Mouse (Mus musculus) gastrocnemius, adult 2 months (tissue): Measurements from ENCODE around the gene Tsr3. TPM values are rescaled to one million over a fixed set of nuclear protein-coding genes. Genes with fewer than 3 reads are reported as not detected.
A peak's percentile ranks its signal among the peaks of the same experiment; 100 is the strongest.

Experiments used
- DNase-seq: peaks from one replicate; pipeline ENCODE4 v3.0.0; 2022
- H3K27ac ChIP-seq: fragments of 200-600 bp; 2 replicates; pipeline ENCODE4 v1.8.1; 2022; ENCODE audit warnings: mild to moderate bottlenecking
- H3K4me3 ChIP-seq: fragments of 200-600 bp; 2 replicates; pipeline ENCODE4 v1.8.1; 2022; ENCODE audit warnings: mild to moderate bottlenecking, moderate library complexity
- CTCF ChIP-seq: fragments of 200-600 bp; IDR thresholded peaks from 2 replicates; pipeline ENCODE4 v1.8.1; 2022; ENCODE audit warnings: antibody characterized with exemption, mild to moderate bottlenecking, moderate library complexity
- intact Hi-C: fragments of 180-260 bp; cut with DNase I; formaldehyde crosslinking; loops from one replicate; pipeline ENCODE4 v1.15.1; 2025
- microRNA-seq: library from miRNA; unstranded; fragments of <30 nt; microRNA quantifications from one replicate; pipeline ENCODE4 v1.2.0, GENCODE M21; 2021
- total RNA-seq, 2 experiments: library from RNA; stranded (reverse); gene quantifications; 2 replicates each; pipeline ENCODE4 v1.2.3; 2021

Gene Tsr3
- total RNA-seq, 2 experiments from 2014 or later, result 16.3 to 17.5 TPM

DNA sequence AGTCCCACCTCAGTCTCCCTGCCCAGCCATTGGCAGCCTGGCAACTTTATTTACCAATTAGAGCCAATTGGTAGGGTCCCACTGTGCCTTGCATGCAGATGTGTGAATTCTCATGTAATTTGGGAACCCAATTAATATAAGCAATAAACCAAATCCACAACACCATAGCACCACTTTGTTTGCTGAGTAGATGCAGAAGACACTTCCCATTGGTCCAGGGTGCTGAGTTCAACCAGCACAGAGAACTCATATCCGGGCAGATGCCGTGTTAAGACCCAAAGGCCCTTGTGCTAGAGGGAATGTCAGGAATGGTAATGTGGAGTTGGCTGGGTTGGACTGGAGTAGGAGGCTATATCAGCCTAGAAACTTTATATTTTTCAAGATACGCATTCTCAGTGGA is 35.9 kb downstream of the Tsr3 start:
- intact Hi-C loops, result no loop called here
- Histone ChIP-seq H3K27ac (no peak overlapping the region), H3K4me3 (no peak overlapping the region)
- no peak for TF ChIP-seq CTCF
- DNase-seq, result no peak

DNA sequence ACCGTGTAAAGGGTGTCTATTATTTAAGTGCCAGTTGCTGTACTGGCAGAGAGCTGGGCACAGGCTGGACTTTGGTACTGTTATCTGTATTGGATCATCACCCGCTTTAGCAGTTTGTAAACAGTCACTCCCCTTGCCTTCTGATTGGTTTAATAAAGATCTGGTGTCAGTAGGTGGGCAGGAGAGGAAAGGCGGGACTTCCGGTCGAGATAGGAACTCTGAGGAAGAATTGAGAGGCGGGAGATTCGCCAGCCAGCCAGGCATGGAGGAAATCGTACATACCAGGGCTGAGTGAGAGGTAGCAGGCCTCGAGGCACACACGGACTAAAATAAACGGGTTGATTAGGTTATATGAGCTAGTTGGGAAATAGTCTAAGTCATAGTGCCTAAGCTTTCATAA is 42.2 kb downstream of the Tsr3 start:
- intact Hi-C loops, result no loop called here
- TF ChIP-seq CTCF, result no peak
- Histone ChIP-seq H3K27ac (peak overlapping the region; percentile 49; the same call in 1 of the 2 replicates), H3K4me3 (peak overlapping the region; percentile 38)
- DNase-seq, result peak; percentile 51

DNA sequence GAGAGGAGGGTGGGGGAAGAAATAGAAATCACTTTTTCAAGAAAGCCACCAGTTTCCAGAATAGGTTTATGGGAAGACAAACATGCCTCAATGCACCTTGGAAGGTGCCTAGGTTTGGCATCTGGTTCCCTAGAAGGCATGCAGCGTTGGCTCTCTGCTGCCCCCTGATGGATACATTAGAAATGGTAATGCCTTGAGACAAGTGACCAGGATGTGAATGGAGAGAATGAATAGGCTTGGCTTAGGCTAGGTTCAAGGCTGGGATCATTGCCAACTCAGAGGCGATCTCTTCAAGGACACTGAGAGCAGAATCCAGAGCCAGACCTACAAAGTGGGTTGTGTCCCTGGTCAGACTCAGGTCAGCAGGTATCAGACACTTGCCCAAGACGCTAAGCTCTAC is 45.1 kb downstream of the Tsr3 start:
- Histone ChIP-seq H3K27ac (no peak overlapping the region), H3K4me3 (no peak overlapping the region)
- peak; percentile 97 for TF ChIP-seq CTCF
- intact Hi-C loops, result no loop called here
- peak; percentile 62 for DNase-seq

DNA sequence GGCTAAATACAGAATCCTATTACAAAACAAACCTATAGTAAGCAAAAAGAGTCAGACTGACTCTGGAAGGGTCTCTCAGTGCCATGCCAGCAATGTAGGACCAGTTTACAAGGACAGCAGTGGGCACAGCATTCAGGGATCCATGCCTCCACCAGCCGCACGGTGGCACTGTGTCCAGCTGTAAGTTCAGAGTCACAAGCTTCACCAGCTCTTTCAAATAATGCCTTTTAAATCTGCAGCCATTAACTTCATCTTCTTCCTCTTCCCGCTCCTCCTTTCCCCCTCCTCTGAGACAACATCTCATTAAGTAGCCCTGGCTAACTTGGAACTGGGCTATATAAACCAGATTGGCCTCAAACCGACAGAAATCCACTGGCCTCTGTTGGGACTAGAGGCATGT is 48.9 kb downstream of the Tsr3 start:
- H3K4me3 ChIP-seq, result no peak overlapping the region
- intact Hi-C loops, result no loop called here
- TF ChIP-seq CTCF, result peak; percentile 73
- DNase-seq, result no peak
- H3K27ac ChIP-seq, result no peak overlapping the region

DNA sequence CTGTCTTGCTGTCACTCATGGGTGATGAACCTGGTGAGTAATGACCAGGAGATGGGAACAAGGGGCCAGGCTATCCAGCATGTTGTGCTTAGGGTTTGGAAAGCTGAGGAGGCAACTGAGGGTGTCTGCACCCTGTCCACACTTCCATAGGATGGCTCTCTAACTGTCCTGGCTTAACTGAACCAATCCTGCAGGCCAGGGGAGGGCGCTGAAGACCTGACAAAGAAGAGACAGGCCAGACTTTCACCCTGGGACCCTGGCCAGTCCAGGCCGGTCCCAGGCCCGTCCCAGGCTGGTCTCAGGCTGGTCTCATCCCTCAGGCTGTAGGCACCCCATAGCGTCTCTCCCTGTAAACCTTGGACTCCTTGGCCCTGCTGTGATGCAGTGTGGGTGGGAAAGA is 50.4 kb downstream of the Tsr3 start:
- H3K4me3 ChIP-seq, result no peak overlapping the region
- no peak for TF ChIP-seq CTCF
- intact Hi-C loops, result no loop called here
- H3K27ac ChIP-seq, result no peak overlapping the region
- no peak for DNase-seq

Small RNA genes within 50 kb of the gene (microRNA-seq; reads per million reads assigned to microRNA genes)
- not detected for gene Mir3547

Other genes starting within 250 kb of the Tsr3 start
- gene Cramp1l, start 224.4 kb upstream of the Tsr3 start, total RNA-seq, result 1 to 10 TPM; 6.3 to 7.1 TPM
- 1 to 10 TPM; 2.8 to 2.9 TPM for gene Ift140, start 224.1 kb upstream of the Tsr3 start, total RNA-seq
- gene Tmem204, start 156.6 kb upstream of the Tsr3 start, total RNA-seq, result 10 to 100 TPM in 1 of 2 experiments, 1 to 10 TPM in 1; 8.3 to 21.5 TPM
- gene Telo2, start 124.2 kb upstream of the Tsr3 start, total RNA-seq, result 10 to 100 TPM in 1 of 2 experiments, 1 to 10 TPM in 1; 4.5 to 11.4 TPM
- 1 to 10 TPM; 2.2 to 6.1 TPM for gene Ptx4, start 119.4 kb upstream of the Tsr3 start, total RNA-seq
- gene Clcn7, start 106.8 kb upstream of the Tsr3 start, total RNA-seq, result 10 to 100 TPM; 16.2 to 19.2 TPM
- not detected for gene Ccdc154, start 77.7 kb upstream of the Tsr3 start, total RNA-seq
- not detected for gene Gm38655, start 64.7 kb upstream of the Tsr3 start, total RNA-seq
- gene BC003965, start 55.6 kb upstream of the Tsr3 start, total RNA-seq, result 10 to 100 TPM; 11.4 to 18.3 TPM
- gene Unkl, start 51.8 kb upstream of the Tsr3 start, total RNA-seq, result 1 to 10 TPM; 5.5 to 5.7 TPM
- 10 to 100 TPM; 14.9 to 16.5 TPM for gene Gnptg, start within 50 bp of the Tsr3 start, total RNA-seq
- gene Baiap3, start 16.2 kb downstream of the Tsr3 start, total RNA-seq, result under 1 TPM in 1 of 2 experiments, not detected in 1; 0.08 TPM
- 10 to 100 TPM; 59.4 to 68.5 TPM for gene Ube2i, start 34.5 kb downstream of the Tsr3 start, total RNA-seq
- under 1 TPM; 0.20 to 0.70 TPM for gene Prss34, start 58.2 kb downstream of the Tsr3 start, total RNA-seq
- gene Prss28, start 68.5 kb downstream of the Tsr3 start, total RNA-seq, result not detected
- gene Prss29, start 78.5 kb downstream of the Tsr3 start, total RNA-seq, result not detected
- gene Tpsab1, start 105.4 kb downstream of the Tsr3 start, total RNA-seq, result 1 to 10 TPM; 1.0 to 2.2 TPM
- 1 to 10 TPM; 1.9 to 4.7 TPM for gene Tpsb2, start 126.1 kb downstream of the Tsr3 start, total RNA-seq
- under 1 TPM in 1 of 2 experiments, not detected in 1; 0.48 TPM for gene Tpsg1, start 129.1 kb downstream of the Tsr3 start, total RNA-seq
- gene Cacna1h, start 193.6 kb downstream of the Tsr3 start, total RNA-seq, result 1 to 10 TPM in 1 of 2 experiments, under 1 TPM in 1; 0.94 to 1.7 TPM
- not detected for gene Tekt4, start 214.4 kb downstream of the Tsr3 start, total RNA-seq